Mouse (Mus musculus): ENCODE results near the gene Cbl.

Gene Cbl

DNA sequence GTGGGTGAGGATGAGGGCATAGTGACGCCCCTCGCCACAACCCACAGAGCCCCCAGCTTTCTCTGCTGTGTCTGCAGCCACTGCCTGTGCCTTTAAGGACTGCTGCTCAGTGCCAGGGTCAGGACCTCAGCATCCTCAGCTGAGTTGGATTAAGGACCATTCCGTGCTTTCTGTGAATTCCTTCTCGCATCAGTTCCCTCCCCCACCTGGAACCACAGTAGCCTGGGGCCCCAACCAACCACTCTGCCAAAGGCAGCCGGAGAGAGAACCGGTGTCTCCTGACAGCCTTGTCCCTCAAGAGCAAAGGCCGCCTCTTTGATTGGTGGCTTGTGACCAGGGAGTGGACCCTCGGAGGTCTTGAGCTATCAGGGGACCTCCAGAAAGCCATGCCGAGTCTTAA is 132.4 kb downstream of the Cbl start, which contains the start of gene Mfrp:
Gene Mfrp (plus strand): TSS at position 240 of the 400 bp plus-strand sequence.
- no peak for DNase-seq (ENCODE audit: low read depth)

DNA sequence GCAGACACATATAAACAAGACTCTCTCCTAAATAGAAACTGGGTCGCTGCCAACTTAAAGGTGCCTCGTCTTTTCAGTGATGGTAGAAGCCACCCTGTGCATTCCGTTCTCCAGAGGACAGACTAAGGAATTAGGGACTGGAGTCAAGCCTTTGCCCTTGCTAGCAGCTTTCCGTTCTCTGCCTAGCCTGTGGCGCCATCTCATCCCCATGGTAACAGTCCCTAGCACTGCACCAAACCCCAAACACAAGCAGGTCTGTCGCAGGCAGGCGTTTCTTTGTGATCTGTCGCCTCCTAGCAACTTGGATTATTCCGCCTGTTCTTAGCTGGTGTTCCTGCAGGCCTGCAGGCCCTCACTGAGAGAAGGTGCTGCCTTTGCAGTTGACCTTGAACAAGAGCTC is 137.3 kb downstream of the Cbl start:
- no peak for DNase-seq (ENCODE audit: low read depth)

- no peak for DNase-seq (ENCODE audit: low read depth)
Measured at GRCm38 (mm10) chr9:44095781-44096180, 138.1 kb downstream of the Cbl start.

DNA sequence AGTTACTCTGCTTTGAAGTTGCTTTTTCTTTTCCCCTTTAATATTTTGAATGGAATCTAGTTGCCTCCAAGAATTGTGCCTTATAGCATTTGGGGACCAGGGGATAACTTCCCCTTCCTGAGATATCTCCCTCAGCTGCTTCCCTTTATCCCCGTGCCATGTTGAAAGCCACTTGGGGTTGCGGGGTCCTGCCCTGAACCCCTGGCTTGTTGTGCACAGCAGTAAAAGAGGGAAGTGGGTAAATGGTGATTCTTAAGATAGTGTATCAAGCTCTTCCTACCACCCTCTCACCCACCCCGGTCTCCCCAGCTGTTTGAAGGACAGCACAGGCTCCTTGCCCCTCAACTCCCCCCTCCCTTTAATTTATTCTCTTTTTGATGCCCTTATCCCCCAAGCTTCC is 139.1 kb downstream of the Cbl start:
- DNase-seq (ENCODE audit: low read depth), result no peak

DNA sequence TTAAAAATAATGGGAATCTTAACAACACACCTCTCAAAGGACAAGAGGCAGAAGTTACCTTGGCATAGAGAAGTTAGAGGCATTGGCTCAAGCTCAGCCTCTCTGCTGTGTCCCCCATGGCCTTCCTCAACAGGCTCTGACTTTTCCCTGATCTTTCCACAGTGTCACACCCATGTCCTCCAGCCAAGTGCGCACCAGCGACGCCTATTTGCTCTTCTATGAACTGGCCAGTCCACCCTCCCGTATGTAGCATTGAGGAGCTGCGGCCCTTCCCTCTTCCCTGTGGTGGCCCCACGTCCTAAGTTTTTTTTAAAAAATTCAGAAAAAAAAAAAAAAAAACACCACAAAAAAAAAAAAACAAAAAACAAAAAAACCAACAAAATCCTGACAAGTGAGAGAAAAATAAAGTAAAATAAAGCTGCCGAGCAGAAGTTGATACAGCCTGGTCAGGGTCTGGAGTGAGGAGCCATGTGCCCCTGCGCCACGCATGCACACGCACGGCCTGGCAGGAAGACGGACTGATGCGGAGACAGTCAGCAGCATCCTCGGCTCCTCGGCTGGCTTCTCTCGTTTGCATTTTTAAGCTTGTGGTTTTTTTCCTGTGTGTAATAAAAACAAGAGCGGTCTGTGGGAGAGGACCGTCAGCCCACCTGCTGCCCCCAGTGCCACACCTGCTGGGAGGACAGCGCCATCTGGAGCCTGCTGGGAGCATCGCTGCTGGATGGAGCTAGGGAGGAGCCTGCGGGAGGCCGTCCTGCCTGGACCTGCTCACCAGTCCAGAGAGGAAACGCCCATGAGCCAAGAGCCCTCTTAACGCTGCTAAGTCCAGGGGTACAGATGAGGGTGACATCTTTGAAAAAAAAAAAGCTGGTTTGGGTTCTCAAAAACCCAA is 140.0 kb downstream of the Cbl start:
- peak; percentile 73 for DNase-seq (ENCODE audit: low read depth)

Data from naive thymus-derived CD4-positive, alpha-beta T cell, adult 2 months (primary cell).